Mouse (Mus musculus) heart, embryonic 11.5 days (tissue): ENCODE data around the gene Tmem211. TPM values are rescaled to one million over a fixed set of nuclear protein-coding genes. Genes with fewer than 3 reads are reported as not detected.

Experiments used
- ATAC-seq: fragments of 200-750 bp; cut with Nextera tagmentation; replicated peaks from 2 replicates; pipeline ENCODE4 v1.8.0; 2017; ENCODE audit warnings: moderate library complexity; ENCODE audit not compliant: insufficient number of reproducible peaks, low FRiP score, low TSS enrichment
- H3K27ac ChIP-seq: fragments of 300-500 bp; sonication (generic); 2 replicates; pipeline ENCODE4 v1.5.1; 2014; ENCODE audit warnings: mild to moderate bottlenecking, low read depth, low read length
- H3K27me3 ChIP-seq: fragments of 300-500 bp; sonication (generic); 2 replicates; pipeline ENCODE4 v1.6.1; 2014; ENCODE audit warnings: mild to moderate bottlenecking, low read length, mixed read lengths; ENCODE audit not compliant: control insufficient read depth, insufficient read depth
- H3K36me3 ChIP-seq: fragments of 300-500 bp; sonication (generic); 2 replicates; pipeline ENCODE4 v1.6.1; 2014; ENCODE audit warnings: mild to moderate bottlenecking, low read length, moderate library complexity, mixed read lengths; ENCODE audit not compliant: control insufficient read depth, insufficient read depth
- H3K4me1 ChIP-seq: fragments of 300-500 bp; sonication (generic); 2 replicates; pipeline ENCODE4 v1.6.1; 2014; ENCODE audit warnings: low read length; ENCODE audit not compliant: control insufficient read depth, insufficient read depth
- H3K4me2 ChIP-seq: fragments of 300-500 bp; sonication (generic); 2 replicates; pipeline ENCODE4 v1.6.1; 2014; ENCODE audit warnings: mild to moderate bottlenecking, moderate library complexity
- H3K4me3 ChIP-seq: fragments of 300-500 bp; sonication (generic); 2 replicates; pipeline ENCODE4 v1.5.1; 2014; ENCODE audit warnings: low read depth, low read length
- H3K9ac ChIP-seq: fragments of 300-500 bp; sonication (generic); 2 replicates; pipeline ENCODE4 v1.6.1; 2014; ENCODE audit warnings: mild to moderate bottlenecking, low read depth, low read length, moderate library complexity
- H3K9me3 ChIP-seq: fragments of 300-500 bp; sonication (generic); replicated peaks from 2 replicates; pipeline ENCODE4 v1.6.1; 2016; ENCODE audit warnings: low read length; ENCODE audit not compliant: control insufficient read depth
- WGBS: fragments of 180-500 bp; shearing (Covaris S2); extraction: QIAGEN DNeasy Blood & Tissue Kit; methylation state at CpG from one replicate; pipeline ENCODE4 v1.1.7; 2014; ENCODE audit not compliant: insufficient replicate concordance; 5-methylcytosine and 5-hydroxymethylcytosine counted together
- polyA plus RNA-seq: library from polyadenylated mRNA; unstranded; fragments of >200 nt; fragmentation: Nextera tagmentation; extraction: Ambion mirVana; gene quantifications from 2 replicates; pipeline ENCODE4 v1.2.1, GENCODE M21; 2014

Tmem211 gene
- polyA plus RNA-seq, 1 experiment from 2014 or later, result not detected

DNA sequence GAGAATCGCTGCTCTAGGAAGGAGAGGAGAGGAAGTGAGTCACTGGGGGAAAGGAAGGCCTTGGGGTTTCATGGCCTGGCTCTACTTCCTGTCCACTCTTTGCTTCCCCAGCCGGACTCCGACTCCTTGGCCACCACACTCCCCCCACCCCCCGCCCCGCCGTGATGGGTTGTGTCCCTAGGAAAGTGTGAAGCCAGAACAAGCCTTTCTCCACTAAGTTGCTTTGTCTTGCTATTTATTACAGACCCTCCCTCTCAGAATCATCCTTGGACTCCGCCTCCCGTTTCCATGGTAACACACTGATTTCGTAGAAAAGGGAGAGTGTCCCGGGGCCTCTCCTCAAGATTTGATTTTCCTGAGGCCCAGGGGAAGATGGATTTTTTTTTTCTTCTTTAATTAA lies 1.4 kb upstream of the Tmem211 start:
- 26% methylated on average over 10 of the region's 10 CpGs for WGBS
- H3K9me3 ChIP-seq, result no peaks in the 10 kb centered on the region
- peak overlapping the region; percentile 29; the same call in 1 of the 2 replicates for H3K27ac ChIP-seq
- peaks cover 2% of the 10 kb centered on the region; the same call in 1 of the 2 replicates for H3K27me3 ChIP-seq
- no peaks in the 10 kb centered on the region for H3K36me3 ChIP-seq
- no peak overlapping the region for H3K4me3 ChIP-seq
- peaks cover 6% of the 10 kb centered on the region; the same call in 1 of the 2 replicates for H3K4me1 ChIP-seq
- H3K4me2 ChIP-seq, result peak overlapping the region; percentile 61; the same call in 1 of the 2 replicates
- H3K9ac ChIP-seq, result no peak overlapping the region
- no peak for ATAC-seq

DNA sequence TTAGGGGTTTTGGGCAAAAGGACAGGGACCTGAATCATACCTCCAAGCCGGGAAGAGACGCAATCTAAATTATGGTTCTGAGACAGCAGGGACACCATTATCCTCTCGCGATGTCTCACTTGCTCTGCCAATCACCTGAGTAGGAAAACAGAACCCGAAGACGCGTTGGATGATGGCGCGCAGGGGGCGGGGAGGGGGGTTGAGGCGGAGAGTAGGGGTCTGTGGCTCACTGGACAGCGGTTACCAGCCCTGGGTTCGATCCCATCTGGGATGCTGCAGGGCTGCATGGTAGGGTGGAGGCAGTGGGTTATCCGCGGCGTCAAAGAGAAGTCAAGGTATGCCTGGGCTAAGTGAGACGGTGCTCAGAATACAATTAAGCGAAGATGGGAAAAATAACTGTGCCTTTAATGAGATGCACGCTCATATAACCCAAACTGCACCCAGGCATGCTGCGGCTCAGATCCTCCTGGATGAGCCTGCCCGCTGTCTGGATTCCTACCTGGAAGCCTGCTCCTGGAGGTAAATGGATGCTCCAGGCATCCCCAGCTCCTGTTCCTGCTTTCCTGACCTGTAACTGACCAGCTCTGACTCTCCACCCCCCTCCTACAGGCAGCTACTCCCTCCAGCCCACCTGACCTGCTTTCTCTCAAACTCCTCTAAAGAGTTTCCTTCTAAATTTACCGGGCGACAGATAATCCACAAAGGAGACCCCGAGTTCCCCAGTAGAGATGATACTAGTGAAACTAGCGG lies 848 bp upstream of the Tmem211 start:
- Histone ChIP-seq H3K36me3 (no peaks in the 10 kb centered on the region), H3K27me3 (no peaks in the 10 kb centered on the region), H3K4me2 (peak overlapping the region; percentile 61), H3K9me3 (no peaks in the 10 kb centered on the region), H3K4me3 (peak overlapping the region; percentile 27; the same call in 1 of the 2 replicates), H3K27ac (peak overlapping the region; percentile 57; the same call in 1 of the 2 replicates), H3K9ac (peak overlapping the region; percentile 59), H3K4me1 (peaks cover 5% of the 10 kb centered on the region; the same call in 1 of the 2 replicates)
- ATAC-seq, result no peak
- 20% methylated on average over 25 of the region's 25 CpGs for WGBS

DNA sequence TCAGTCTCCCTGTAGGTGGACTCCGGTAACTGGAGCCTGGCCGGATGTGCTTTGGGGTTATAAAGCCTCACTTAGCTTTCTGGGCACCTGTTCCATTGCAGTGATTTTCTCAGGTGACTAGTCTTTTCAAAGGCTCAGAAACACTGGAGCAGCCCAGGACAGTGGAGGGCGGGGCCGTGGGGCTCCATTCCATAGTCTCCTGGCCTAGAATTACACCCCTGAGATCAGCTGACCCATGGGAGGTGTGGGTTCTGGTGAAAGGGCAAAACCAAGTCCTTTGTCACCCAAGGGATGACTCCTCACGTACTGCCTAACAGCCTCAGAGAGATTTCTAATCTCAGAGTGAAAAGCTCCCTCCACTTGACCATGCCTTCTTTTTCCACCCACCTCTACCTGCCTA lies 3.5 kb downstream of the Tmem211 start:
- peaks cover 5% of the 10 kb centered on the region; the same call in 1 of the 2 replicates for H3K4me1 ChIP-seq

DNA sequence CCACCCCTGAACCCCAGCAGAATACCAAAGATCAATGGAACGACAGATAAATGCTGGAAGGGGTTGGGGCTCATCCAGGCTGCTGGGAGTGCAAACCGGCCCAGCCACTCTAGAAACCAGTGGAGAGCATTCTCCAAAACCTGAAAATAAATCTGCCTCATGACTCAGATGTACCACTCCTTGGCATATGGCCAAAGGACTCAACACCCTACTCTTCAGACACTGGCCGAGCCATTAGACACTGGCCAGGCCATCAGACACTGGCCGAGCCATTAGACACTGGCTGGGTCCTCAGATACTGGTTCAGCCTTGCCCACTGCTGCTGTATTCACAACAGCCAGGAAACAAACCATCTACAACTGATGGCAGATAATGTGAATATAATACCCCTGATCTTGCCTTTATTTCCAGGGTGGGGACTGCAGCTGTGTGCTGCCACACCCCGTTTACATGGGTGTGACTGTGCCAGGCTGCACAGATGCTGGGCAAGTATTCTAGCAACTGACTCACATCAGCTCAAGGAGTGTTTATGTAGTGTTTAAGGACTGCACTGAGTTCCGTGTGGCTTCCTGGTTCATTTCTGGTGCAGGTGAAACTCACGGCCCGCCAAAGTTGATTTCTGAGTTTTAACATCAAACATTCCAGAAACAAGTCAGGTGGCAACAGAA lies 22.7 kb downstream of the Tmem211 start:
- H3K4me2 ChIP-seq, result no peak overlapping the region
- no peaks in the 10 kb centered on the region for H3K27me3 ChIP-seq
- 57% methylated on average over 8 of the region's 8 CpGs for WGBS
- H3K27ac ChIP-seq, result no peak overlapping the region
- no peak overlapping the region for H3K9ac ChIP-seq
- peaks cover 4% of the 10 kb centered on the region; the same call in 1 of the 2 replicates for H3K4me1 ChIP-seq
- no peak overlapping the region for H3K4me3 ChIP-seq
- no peaks in the 10 kb centered on the region for H3K9me3 ChIP-seq
- no peaks in the 10 kb centered on the region for H3K36me3 ChIP-seq
- no peak for ATAC-seq

More for the DNA sequence above, 3.5 kb downstream of the Tmem211 start:
- H3K27me3 ChIP-seq, result no peaks in the 10 kb centered on the region
- 68% methylated on average over 5 of the region's 5 CpGs for WGBS
- ATAC-seq, result no peak
- H3K27ac ChIP-seq, result no peak overlapping the region
- no peaks in the 10 kb centered on the region for H3K9me3 ChIP-seq
- H3K4me3 ChIP-seq, result no peak overlapping the region
- no peaks in the 10 kb centered on the region for H3K36me3 ChIP-seq
- no peak overlapping the region for H3K4me2 ChIP-seq
- H3K9ac ChIP-seq, result no peak overlapping the region

DNA sequence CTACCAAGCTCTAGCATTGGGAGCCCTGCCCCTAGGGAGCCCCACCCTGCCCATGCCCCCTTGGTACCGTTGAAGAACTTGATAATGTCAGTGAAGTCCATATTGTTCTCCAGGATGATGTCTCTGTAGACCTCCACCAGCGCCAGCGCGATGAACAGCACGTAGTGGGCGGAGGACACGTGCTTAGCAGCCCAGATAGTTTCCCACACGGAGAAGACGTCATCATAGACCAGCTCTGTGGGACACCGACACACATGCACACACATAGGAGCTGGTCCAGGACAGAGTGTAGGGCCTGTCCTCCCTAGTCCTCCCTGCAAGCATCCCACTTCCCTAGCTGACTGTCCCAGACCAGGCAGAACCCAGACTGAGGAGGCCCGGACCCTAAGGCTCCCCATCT lies 24.1 kb downstream of the Tmem211 start:
- no peaks in the 10 kb centered on the region for H3K9me3 ChIP-seq
- ATAC-seq, result 0 out of 2 replicates have a peak, but pooled peaks have one; percentile 35
- peaks cover 4% of the 10 kb centered on the region; the same call in 1 of the 2 replicates for H3K4me1 ChIP-seq
- WGBS, result 88% methylated on average over 11 of the region's 11 CpGs
- no peak overlapping the region for H3K4me3 ChIP-seq
- no peak overlapping the region for H3K9ac ChIP-seq
- no peaks in the 10 kb centered on the region for H3K36me3 ChIP-seq
- H3K27ac ChIP-seq, result no peak overlapping the region
- 0 out of 2 replicates have a peak, but pooled peaks cover 2% of the 10 kb centered on the region for H3K27me3 ChIP-seq
- H3K4me2 ChIP-seq, result no peak overlapping the region

DNA sequence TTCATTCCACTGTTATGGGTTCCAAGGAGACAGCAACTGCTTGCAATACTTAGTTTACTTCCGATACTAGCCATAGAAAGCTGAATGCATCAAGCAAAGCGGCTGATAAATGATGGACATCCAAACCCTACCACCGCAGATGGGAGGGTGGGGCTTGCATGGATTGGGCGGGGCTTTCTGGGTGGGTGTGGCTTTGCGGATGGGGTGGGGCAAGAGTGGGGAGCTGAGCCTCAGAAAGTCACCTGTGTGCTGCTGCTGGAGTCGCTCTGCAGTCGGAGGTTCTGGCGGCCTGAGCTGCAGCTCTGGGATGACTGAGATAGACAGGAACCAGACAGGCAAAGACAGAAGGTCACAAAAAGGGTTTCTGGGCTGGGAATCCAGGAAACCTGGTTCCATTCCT lies 38.9 kb downstream of the Tmem211 start:
- no peaks in the 10 kb centered on the region for H3K4me1 ChIP-seq
- no peak overlapping the region for H3K4me3 ChIP-seq
- no peaks in the 10 kb centered on the region for H3K9me3 ChIP-seq
- no peak overlapping the region for H3K4me2 ChIP-seq
- H3K27ac ChIP-seq, result no peak overlapping the region
- no peak for ATAC-seq
- H3K36me3 ChIP-seq, result no peaks in the 10 kb centered on the region
- H3K27me3 ChIP-seq, result no peaks in the 10 kb centered on the region
- WGBS, result 66% methylated on average over 8 of the region's 8 CpGs
- no peak overlapping the region for H3K9ac ChIP-seq

DNA sequence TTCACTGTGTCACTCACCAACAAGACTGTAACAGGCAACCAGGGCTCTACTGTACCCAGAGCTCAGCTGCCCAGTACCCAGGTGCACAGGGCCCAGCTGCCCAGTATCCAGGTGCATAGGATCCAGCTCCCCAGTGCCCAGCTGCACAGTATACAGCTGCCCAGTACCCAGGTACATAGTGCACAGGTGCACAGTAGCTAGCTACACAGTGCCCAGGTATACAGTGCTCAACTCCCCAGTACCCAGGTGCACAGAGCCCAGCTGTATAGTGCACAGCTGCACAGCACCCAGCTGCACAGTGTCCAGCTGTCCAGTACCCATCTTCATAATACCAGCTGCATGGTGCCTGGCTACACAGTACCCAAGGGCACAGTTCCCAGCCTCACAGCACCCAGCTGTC lies 41.5 kb downstream of the Tmem211 start:
- Histone ChIP-seq H3K9ac (no peak overlapping the region), H3K4me3 (no peak overlapping the region), H3K4me1 (no peaks in the 10 kb centered on the region), H3K36me3 (no peaks in the 10 kb centered on the region), H3K4me2 (no peak overlapping the region), H3K27ac (no peak overlapping the region), H3K27me3 (no peaks in the 10 kb centered on the region), H3K9me3 (no peaks in the 10 kb centered on the region)
- 0 out of 2 replicates have a peak, but pooled peaks have one; percentile 46 for ATAC-seq

DNA sequence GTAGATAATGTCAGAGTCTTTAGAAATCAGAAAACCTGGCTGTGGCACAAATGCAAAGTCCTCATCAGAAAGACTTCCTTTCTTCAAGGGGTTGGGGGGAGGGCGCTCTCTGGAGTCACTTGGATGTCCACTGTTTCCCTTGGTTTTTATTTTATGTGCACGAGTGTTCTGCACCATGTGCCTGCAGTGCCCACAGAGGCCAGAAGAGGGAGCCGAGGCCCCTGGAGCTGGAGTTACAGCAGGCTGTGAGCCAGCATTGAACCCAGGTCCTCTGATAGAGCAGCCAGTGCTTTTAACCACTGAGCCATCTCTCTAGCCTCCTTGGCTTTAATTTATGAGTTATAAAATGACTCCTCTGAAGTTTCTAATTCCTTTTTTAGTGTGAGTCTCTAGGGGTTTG lies 43.3 kb downstream of the Tmem211 start:
- WGBS, result 69% methylated on average over 3 of the region's 3 CpGs
- Histone ChIP-seq H3K27ac (no peak overlapping the region), H3K4me3 (no peak overlapping the region)

More for the DNA sequence above, 43.3 kb downstream of the Tmem211 start:
- Histone ChIP-seq H3K36me3 (no peaks in the 10 kb centered on the region), H3K4me2 (no peak overlapping the region), H3K4me1 (peaks cover 3% of the 10 kb centered on the region; the same call in 1 of the 2 replicates), H3K9ac (no peak overlapping the region), H3K9me3 (no peaks in the 10 kb centered on the region), H3K27me3 (no peaks in the 10 kb centered on the region)
- no peak for ATAC-seq
